Mouse (Mus musculus) stomach, embryonic 16.5 days (tissue): Measurements from ENCODE around the gene Dip2a. TPM values are rescaled to one million over a fixed set of nuclear protein-coding genes. Genes with fewer than 3 reads are reported as not detected.

ENCODE experiments used
- ATAC-seq: fragments of 200-750 bp; cut with Nextera tagmentation; 2 replicates; pipeline ENCODE4 v1.8.0; 2017; ENCODE audit warnings: moderate number of reproducible peaks, moderate TSS enrichment; ENCODE audit not compliant: insufficient read depth, low FRiP score
- H3K27ac ChIP-seq: fragments of 300-500 bp; sonication (generic); 2 replicates; pipeline ENCODE4 v1.5.1; 2014; ENCODE audit warnings: low read length
- H3K27me3 ChIP-seq: fragments of 300-500 bp; sonication (generic); 2 replicates; pipeline ENCODE4 v1.6.1; 2014; ENCODE audit warnings: low read length, control low read depth, mixed read lengths; ENCODE audit not compliant: control insufficient read depth, insufficient read depth
- H3K36me3 ChIP-seq: fragments of 300-500 bp; sonication (generic); 2 replicates; pipeline ENCODE4 v1.6.1; 2014; ENCODE audit warnings: low read length; ENCODE audit not compliant: control insufficient read depth, insufficient read depth
- H3K4me1 ChIP-seq: fragments of 300-500 bp; sonication (generic); 2 replicates; pipeline ENCODE4 v1.6.1; 2014; ENCODE audit warnings: low read length, control low read depth, mixed read lengths; ENCODE audit not compliant: control insufficient read depth, insufficient read depth
- H3K4me2 ChIP-seq: fragments of 300-500 bp; sonication (generic); 2 replicates; pipeline ENCODE4 v1.6.1; 2014; ENCODE audit warnings: low read depth, low read length, mixed read lengths
- H3K4me3 ChIP-seq: fragments of 300-500 bp; sonication (generic); replicated peaks from 2 replicates; pipeline ENCODE4 v1.5.1; 2014; ENCODE audit warnings: mild to moderate bottlenecking, low read length
- H3K9ac ChIP-seq: fragments of 300-500 bp; sonication (generic); 2 replicates; pipeline ENCODE4 v1.6.1; 2014; ENCODE audit warnings: low read length
- H3K9me3 ChIP-seq: fragments of 300-500 bp; sonication (generic); replicated peaks from 2 replicates; pipeline ENCODE4 v1.6.1; 2016; ENCODE audit warnings: low read length, control low read depth; ENCODE audit not compliant: control insufficient read depth
- WGBS: fragments of 180-500 bp; shearing (Covaris S2); extraction: QIAGEN DNeasy Blood & Tissue Kit; methylation state at CpG from one replicate; pipeline ENCODE4 v1.1.7; 2014; 5-methylcytosine and 5-hydroxymethylcytosine counted together
- polyA plus RNA-seq: library from polyadenylated mRNA; unstranded; fragments of >200 nt; fragmentation: Nextera tagmentation; extraction: Ambion mirVana; gene quantifications from 2 replicates; pipeline ENCODE4 v1.2.1, GENCODE M21; 2015

The Dip2a gene
- polyA plus RNA-seq, 1 experiment from 2014 or later: 10.0 TPM

DNA sequence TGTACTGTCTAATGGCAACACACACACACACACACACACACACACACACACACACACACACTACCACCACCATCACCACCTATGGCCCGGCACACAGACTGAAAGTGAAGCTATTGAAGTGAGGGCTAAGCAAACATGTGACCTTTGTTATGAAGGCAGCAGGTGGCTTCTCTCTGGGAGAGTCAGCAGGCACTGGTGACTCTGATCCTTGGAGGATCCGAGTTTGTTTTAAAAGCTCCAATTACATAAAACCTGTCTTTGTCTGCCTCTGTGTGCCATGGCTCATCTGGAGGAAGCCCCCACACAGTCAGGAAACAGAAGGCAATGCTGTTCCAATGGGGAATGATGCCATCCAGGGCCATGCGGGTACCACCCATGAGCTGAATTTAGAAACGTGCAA, 98.5 kb downstream of the Dip2a start:
- 31% methylated on average over 4 of the region's 4 CpGs for WGBS
- Histone ChIP-seq H3K36me3 (no peaks in the 10 kb centered on the region), H3K27ac (no peak overlapping the region), H3K4me2 (no peak overlapping the region), H3K9ac (no peak overlapping the region), H3K4me3 (no peak overlapping the region), H3K27me3 (no peaks in the 10 kb centered on the region), H3K9me3 (no peaks in the 10 kb centered on the region), H3K4me1 (no peaks in the 10 kb centered on the region; the same call in 1 of the 2 replicates)
- no peak for ATAC-seq

DNA sequence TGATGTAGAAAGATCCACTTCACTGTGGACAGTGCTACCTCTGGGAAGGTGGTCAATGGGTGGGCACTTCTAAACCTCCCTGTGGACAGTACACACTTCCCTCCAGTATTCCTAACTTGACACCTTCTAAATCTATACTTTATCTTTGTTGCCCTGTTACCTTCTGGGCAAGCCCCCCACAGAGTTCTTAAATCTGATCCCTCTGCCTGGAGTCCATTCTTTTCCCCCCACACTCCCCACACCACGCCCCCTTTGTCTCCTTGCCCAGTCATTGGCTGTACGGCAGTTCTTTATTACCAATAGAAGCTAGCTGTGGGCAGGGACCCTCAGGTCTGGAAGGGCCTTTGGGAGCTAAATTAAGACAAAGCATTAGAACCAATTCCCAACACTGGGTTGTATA, 100.0 kb downstream of the Dip2a start:
- Histone ChIP-seq H3K9ac (no peak overlapping the region), H3K27ac (no peak overlapping the region), H3K4me2 (no peak overlapping the region), H3K4me1 (no peaks in the 10 kb centered on the region; the same call in 1 of the 2 replicates), H3K27me3 (no peaks in the 10 kb centered on the region), H3K36me3 (no peaks in the 10 kb centered on the region), H3K4me3 (no peak overlapping the region), H3K9me3 (no peaks in the 10 kb centered on the region)
- WGBS: 85% methylated on average over 2 of the region's 2 CpGs
- no peak for ATAC-seq

DNA sequence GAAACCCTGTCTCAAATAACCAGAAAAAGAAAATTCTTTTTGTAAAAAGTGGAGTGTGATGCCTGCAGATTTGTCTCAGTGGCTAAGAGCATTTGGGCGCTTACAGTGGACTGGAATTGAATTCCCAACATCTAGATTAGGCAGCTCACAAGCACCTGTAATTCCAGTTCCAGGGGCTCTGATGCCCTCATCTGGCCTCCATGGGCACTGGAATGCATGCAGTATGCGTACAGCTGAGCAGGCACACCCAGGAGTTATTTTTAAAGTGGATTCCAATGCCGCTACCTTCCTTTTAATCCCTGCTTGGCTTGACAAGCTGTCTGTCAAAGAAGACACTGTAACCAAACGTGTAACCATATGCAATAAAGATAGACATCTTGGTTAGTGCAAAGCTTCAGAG, 105.7 kb downstream of the Dip2a start:
- Histone ChIP-seq H3K4me3 (no peak overlapping the region), H3K27ac (no peak overlapping the region), H3K27me3 (no peaks in the 10 kb centered on the region), H3K36me3 (no peaks in the 10 kb centered on the region), H3K9ac (no peak overlapping the region), H3K4me1 (peaks cover 10% of the 10 kb centered on the region; the same call in 1 of the 2 replicates), H3K4me2 (no peak overlapping the region), H3K9me3 (no peaks in the 10 kb centered on the region)
- no peak for ATAC-seq
- WGBS: 59% methylated on average over 4 of the region's 4 CpGs

DNA sequence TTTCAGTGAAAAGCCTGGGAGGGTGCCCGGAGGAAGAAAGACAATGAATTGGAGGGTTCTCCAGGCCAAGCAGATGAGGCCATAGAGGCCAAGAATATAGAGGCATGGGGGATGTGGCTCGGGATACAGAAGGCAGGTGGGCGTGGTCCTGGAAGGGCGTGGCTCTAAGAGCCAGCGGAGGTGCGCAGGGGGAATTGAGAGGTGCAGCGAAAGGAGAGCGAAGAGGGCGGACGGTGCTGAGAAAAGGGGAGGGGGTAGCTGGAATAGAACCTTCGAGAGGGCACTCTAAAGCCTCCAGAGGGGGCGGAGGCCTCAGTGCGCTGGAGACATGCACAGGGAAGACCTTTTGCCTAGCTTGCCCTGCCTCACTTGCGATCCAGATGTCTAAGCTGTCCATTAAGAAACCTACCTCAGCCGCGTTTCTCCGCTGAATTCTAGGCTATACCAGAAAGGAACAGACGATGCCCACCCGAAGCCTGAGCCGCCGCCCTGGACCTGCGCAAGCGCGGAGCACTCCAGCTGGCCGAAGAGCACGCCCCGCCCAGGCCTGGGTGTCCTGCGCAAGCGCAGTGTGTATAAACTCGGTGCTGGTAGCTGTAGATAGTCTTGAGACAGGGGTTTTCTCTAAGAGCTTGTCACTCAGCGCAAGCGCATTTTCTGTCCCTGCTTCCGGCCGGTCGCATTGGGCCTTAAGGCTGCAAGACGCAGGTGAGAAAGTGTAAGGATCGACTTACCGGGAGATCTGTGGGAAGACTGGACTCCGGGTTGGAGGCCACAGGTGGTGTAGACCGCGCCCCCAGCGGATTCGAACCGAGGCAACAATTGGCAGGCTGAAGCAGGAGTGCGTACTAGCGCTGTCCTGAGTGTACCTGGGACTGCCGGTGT, 107.5 kb downstream of the Dip2a start, which contains the start of gene Prmt2:
Gene Prmt2, minus strand, starts transcription at position 525 of the 885 bp plus-strand sequence.
- H3K9me3 ChIP-seq: no peaks in the 10 kb centered on the region
- H3K27ac ChIP-seq: peak within 1 kb of the TSS; percentile 85
- WGBS: under 1% methylated on average over 47 of the region's 47 CpGs
- no peaks in the 10 kb centered on the region for H3K27me3 ChIP-seq
- peak; percentile 98 for ATAC-seq
- H3K36me3 ChIP-seq: no peaks in the 10 kb centered on the region
- H3K9ac ChIP-seq: peak within 1 kb of the TSS; percentile 72
- H3K4me3 ChIP-seq: peak within 1 kb of the TSS; percentile 74
- peaks cover 10% of the 10 kb centered on the region; the same call in 1 of the 2 replicates for H3K4me1 ChIP-seq
- peak within 1 kb of the TSS; percentile 61 for H3K4me2 ChIP-seq

DNA sequence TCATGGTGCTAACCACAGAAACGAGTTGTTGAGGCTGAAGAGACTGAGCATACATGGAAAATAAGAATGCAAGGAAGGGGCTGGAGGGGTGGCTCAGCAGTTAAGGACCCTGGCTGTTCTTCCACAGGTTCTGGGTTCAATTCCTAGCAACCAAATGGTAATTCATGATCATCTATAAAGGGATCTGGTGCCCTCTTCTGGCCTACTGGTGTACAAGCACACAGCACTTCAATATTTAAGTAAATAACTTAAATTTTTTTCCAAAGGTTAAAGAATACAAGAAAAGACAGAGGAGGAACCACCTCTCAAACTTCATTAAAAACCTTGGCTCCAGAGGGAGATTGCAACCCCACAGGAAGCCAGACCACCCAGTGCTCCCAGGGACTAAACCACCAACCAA, 115.5 kb downstream of the Dip2a start:
- Histone ChIP-seq H3K4me1 (no peaks in the 10 kb centered on the region), H3K4me2 (no peak overlapping the region), H3K4me3 (no peak overlapping the region), H3K9ac (no peak overlapping the region), H3K36me3 (no peaks in the 10 kb centered on the region), H3K9me3 (no peaks in the 10 kb centered on the region), H3K27ac (no peak overlapping the region), H3K27me3 (no peaks in the 10 kb centered on the region)
- ATAC-seq: no peak
- WGBS: 70% methylated on average over 1 of the region's 1 CpGs

DNA sequence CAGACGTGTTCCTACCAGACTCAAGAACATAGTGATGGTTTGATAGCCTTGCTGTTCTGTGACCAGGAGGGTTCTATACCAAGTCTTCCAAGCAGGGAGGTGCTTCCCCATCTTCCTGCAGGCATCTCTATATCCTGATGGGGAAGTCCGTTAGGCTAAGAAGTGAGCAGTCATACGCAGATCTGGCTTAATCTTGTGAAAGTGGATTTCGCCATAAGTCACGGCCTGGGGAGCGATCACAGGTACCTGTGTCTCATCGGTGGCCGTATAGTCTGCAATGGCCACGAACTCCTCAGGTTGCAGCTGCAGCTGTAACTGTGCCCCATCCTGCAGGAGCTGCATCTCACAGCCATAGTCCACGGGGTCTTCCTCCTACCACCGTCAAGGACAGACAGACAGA, 119.1 kb downstream of the Dip2a start:
- Histone ChIP-seq H3K9me3 (no peaks in the 10 kb centered on the region), H3K4me1 (no peaks in the 10 kb centered on the region), H3K27me3 (no peaks in the 10 kb centered on the region), H3K36me3 (0 out of 2 replicates have a peak, but pooled peaks cover 7% of the 10 kb centered on the region), H3K27ac (no peak overlapping the region), H3K4me2 (no peak overlapping the region), H3K4me3 (no peak overlapping the region), H3K9ac (no peak overlapping the region)
- no peak for ATAC-seq
- WGBS: 92% methylated on average over 11 of the region's 11 CpGs

DNA sequence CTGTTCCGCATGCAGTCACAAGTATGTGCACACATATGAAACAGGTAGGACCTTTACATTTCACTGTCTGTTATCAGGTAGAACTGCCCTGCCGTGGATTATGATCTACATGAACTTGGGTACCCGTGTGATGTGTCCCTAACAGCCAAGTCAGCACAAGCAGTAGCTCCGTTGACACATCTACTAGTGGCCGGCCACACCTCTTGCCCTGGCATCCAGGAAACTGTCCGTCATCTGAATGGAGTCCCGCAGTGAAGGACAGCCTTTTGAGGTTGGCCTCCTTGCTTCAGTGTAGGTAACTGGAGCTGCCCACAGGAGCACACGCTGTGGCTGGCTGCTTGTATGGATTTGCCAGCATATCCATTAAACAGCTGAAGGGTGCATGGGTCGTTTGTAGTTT, 126.9 kb downstream of the Dip2a start:
- H3K4me3 ChIP-seq: no peak overlapping the region
- no peak overlapping the region for H3K27ac ChIP-seq
- WGBS: 74% methylated on average over 9 of the region's 9 CpGs
- H3K9ac ChIP-seq: no peak overlapping the region
- no peaks in the 10 kb centered on the region for H3K27me3 ChIP-seq
- peaks cover 36% of the 10 kb centered on the region for H3K36me3 ChIP-seq
- peaks cover 11% of the 10 kb centered on the region for H3K9me3 ChIP-seq
- no peaks in the 10 kb centered on the region for H3K4me1 ChIP-seq
- no peak for ATAC-seq
- H3K4me2 ChIP-seq: no peak overlapping the region

DNA sequence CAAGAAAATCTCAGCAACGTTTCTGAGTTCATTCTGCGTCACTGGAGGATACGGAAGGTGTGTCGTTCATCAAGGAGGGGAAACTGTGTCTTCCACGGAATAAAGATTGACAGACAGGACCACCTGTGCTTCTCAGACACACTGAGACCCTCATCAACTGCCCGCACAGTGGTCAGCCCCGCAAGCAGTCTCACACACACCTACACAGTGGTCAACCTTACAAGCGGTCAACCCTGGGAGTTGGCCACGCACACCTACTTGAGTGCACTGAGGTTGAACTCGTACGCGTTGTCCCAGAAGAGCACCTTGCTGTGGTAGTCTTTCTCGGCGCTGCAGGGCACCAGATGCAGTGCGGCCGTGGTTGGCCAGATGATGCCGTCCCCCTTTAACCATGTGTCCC, 128.0 kb downstream of the Dip2a start:
- 96% methylated on average over 17 of the region's 17 CpGs for WGBS
- Histone ChIP-seq H3K36me3 (peaks cover 36% of the 10 kb centered on the region), H3K9ac (no peak overlapping the region)

DNA sequence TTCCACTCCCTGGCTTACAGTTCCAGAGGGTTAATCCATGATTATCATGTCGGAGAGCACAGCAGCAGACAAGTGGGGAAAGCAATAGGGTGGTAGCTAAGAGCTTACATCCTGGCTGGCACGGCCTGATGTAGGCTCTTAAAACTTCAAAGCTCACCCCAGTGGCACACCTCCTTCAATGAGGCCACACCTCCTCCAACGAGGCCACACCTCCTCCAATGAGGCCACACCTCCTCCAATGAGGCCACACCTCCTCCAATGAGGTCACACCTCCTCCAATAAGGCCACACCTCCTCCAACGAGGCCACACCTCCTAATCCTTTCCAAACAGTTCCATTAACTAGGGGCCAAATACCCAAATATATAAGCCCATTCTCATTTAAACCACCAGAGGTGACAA, 130.9 kb downstream of the Dip2a start:
- no peak overlapping the region for H3K4me3 ChIP-seq
- WGBS: 89% methylated on average over 4 of the region's 4 CpGs
- H3K27ac ChIP-seq: no peak overlapping the region
- no peaks in the 10 kb centered on the region for H3K27me3 ChIP-seq
- H3K4me1 ChIP-seq: no peaks in the 10 kb centered on the region
- peaks cover 11% of the 10 kb centered on the region for H3K9me3 ChIP-seq
- H3K4me2 ChIP-seq: no peak overlapping the region
- peaks cover 33% of the 10 kb centered on the region for H3K36me3 ChIP-seq
- H3K9ac ChIP-seq: no peak overlapping the region
- ATAC-seq: no peak

More for the DNA sequence above, 128.0 kb downstream of the Dip2a start:
- Histone ChIP-seq H3K4me3 (no peak overlapping the region), H3K4me2 (no peak overlapping the region), H3K27ac (no peak overlapping the region), H3K27me3 (no peaks in the 10 kb centered on the region), H3K9me3 (peaks cover 11% of the 10 kb centered on the region), H3K4me1 (no peaks in the 10 kb centered on the region)
- no peak for ATAC-seq
